Mouse (Mus musculus): ENCODE results near the gene Ppp4r3a.
"Not testable (repeated sequence)": the region's sequence is repeated elsewhere in the genome, so short reads cannot be mapped to it uniquely, and the experiment has no call there.

Gene Ppp4r3a

DNA sequence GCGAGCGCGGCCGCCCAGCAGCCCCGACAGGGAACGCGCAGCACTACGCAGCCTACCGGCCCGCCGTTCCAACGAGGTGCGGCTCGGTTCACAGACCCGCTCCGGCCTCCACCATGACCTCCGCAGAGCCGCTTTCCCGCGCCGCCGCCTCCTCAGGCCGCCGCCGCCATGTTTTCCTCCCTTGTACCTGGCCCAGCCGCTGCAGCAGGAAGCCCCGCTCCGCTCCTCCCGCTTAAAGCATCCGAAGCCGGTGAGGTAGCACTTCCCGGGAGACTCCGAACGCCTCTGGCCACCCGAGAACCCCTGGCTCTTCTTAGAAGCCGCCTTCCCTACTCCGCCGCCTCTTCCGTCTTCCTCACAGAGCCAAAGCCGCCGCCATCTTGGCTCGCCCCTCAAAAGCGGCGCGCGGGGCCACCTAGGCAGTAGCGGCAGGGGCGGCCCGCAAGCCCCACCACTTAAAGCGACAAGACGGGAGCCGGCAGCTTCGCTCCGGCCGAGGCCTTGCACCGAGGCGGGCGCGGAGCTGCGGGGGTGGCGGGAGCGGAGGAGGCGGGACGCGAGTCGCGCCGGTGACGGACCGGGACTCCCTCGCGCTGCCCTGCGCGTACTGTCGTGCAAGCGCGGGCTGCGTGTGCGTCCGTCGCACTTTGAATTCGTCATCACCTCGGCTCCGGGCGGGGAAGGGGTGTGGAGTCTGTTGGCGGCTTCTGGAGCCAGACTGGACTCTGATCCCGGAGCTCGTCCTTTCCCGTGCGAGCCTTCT, at the start of gene Ppp4r3a:
Gene Ppp4r3a (minus strand): TSS at position 627 of the 763 bp plus-strand sequence.
- peak; percentile 42 for DNase-seq (ENCODE audit: extremely low read depth, low read depth, low spot score)

DNA sequence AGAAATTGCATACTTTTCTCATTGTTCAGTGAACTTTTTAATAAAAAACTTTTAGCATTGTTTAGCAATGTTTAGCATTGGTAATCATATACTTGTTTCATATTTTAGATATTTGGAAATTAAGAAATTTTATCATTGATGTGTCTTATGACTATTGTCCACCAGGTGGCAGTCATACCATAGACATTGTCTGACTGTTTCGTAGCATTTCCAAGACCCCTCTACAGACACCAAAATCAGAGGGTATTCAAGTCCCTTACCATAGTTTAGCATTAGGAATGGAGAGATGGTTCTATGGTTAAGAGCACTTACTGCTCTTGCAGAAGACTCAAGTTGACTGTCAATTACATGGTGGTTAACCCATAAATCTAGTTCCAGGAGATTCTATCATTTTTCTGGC, 39.5 kb upstream of the Ppp4r3a start:
- DNase-seq (ENCODE audit: extremely low read depth, low read depth, low spot score), result no peak

DNA sequence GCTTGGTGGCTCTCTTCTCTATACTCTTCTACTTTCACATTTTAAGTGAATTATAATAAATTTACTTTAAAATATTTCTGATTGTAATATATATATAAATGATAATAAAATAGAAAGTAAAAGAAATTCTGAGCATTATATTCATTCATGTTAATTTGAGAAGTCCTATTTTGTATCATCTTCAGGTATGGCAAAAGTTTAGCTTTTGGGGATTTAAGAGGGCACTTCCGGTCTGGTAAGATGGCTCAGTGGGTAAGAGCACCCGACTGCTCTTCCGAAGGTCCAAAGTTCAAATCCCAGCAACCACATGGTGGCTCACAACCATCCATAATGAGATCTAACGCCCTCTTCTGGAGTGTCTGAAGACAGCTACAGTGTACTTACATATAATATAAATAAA, 38.6 kb upstream of the Ppp4r3a start:
- not testable (repeated sequence) for DNase-seq (ENCODE audit: extremely low read depth, low read depth, low spot score)

DNA sequence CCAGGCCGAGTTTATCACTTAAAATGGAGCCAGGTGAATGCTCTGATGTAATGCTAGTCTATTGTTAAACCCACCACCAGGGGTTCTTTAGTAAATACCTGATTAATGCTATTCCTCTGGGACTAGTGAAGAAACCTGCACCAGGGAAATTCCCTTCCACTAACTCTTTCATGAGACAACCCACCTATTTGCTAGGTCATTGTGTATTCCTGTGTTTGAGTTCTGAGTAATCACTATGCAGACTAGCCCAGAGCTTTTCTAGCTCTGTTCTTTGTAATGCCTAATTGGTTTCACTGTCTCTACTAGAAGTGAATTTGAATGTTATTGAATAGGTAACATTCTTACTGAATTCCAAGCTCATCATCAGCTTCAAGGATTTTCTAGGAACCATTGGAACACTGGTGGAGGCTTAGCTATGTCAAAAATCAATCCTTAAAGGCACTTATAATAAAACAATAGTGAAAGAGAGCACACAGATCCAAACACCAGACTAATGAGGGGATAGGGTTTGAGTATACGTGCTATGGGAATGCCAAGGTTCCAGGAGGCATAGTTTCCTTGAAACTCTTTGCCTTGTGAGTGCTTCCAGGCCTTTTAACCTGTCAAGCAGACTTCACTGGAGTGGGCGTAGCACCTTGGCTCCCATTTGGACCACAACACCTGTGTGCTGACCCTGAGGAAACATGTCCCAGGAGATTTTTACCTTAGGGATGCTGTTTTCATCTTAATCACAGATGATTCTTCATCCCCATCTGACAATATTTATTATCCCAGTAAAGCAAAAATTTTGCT, 26.5 kb upstream of the Ppp4r3a start:
- not testable (repeated sequence) for DNase-seq (ENCODE audit: extremely low read depth, low read depth, low spot score)

DNA sequence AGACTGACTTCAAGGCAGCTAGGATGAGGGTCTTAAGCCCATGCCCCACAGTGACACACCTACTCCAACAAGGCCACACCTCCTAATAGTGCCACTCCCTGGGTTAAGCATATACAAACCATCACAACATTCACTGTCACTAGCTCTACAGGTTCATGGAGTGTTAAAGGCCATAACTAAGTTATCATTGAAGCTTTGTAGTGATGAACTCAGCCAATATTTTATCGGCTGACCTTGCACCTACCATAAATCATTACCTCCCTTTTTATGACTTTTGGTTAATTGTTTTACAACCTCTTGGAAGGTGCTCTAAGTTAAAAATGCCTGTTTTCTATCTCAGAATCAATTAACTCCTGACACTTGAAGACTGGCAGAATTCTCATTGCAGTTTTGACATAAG, 24.2 kb upstream of the Ppp4r3a start:
- no peak for DNase-seq (ENCODE audit: extremely low read depth, low read depth, low spot score)

DNA sequence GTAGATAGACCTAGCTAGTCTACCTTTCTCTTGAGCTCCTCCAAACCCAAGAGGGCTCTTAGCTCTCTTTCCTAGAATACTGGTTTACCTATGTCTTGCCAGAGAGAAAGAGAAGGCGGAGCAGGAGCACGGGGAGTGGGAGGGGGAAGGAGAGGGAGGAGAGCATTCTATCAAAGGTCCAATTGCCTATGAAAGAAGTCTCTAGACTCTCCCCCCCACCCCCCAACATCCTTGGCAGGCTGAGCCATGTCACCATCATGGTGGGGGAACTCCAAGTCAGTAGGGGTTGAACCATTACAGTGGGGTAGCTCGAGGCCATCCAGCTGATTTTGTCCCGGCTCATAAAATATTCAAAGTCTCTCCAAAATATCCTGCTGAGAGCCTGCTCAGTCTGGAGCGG, 22.1 kb upstream of the Ppp4r3a start:
- no peak for DNase-seq (ENCODE audit: extremely low read depth, low read depth, low spot score)

DNA sequence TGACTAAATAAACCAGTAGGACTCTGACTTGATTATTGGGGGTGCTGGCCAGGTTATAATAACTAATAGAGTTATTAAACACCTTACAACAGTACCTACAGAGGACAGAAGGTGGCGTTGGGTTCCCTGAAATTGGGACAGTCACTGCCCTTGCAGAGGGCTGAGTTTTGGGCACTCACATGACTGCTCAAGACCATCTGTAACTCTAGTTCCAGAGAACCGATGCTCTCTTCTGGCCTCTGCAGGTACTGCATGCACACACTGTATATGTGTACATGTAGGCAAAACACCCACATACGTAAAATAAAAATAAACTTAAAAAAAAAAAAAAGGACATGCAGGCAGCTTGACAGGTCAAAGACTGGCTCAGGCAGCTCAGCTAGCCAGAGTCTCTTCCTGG, 19.1 kb upstream of the Ppp4r3a start:
- DNase-seq (ENCODE audit: extremely low read depth, low read depth, low spot score), result no peak

DNA sequence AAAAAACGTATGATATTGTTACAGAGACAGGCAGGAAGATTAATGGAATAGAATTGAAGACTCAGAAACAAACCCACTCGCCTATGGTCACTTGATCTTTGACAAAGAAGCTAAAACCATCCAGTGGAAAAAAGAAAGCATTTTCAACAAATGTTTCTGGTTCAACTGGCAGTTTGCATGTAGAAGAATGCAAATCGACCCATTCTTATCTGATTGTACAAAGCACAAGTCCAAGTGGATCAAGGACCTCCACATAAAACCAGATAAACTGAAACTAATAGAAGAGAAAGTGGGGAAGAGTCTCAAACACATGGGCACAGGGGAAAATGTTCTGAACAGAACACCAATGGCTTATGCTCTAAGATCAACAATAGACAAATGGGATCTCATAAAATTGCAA, 10.2 kb upstream of the Ppp4r3a start:
- DNase-seq (ENCODE audit: extremely low read depth, low read depth, low spot score), result not testable (repeated sequence)

DNA sequence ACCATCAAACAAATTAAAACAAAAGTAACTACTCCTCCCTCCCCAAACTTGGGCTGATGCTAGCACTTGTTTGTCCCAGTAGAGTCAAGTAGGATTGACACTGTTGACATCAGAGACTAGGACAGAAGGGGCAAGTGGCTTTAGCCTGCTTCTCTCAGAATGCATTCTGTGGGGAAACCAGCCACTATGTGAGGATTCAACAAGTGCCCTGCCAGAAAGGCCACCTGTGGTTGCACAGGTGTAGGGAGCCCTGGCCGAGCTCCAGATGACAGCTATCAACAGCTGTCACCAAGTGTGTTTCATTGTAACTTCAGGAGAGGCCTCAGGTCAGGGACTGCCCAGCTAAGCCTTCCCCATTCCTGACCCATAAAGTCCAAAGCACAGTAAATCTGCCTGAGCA, 6.5 kb upstream of the Ppp4r3a start:
- DNase-seq (ENCODE audit: extremely low read depth, low read depth, low spot score), result no peak

DNA sequence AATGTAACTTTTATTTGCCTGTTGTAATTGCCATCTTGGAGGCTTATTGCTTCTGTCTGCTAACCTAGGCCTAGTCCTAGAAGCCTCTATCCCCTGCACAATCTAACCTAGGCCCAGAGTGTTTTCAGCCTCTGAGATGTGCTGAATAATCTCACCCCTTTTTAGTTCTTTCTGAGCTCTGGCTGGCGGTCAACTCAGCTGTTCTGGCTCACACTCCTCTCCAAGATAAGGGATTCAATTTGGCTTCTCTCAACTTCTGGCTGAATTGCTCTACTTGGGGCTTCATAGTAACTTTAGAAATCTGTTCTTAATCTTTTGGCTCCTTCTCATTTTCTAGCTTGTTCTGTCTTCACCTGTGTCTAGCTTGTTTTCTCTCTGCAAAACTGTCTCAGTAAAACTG, 3.9 kb upstream of the Ppp4r3a start:
- no peak for DNase-seq (ENCODE audit: extremely low read depth, low read depth, low spot score)

DNA sequence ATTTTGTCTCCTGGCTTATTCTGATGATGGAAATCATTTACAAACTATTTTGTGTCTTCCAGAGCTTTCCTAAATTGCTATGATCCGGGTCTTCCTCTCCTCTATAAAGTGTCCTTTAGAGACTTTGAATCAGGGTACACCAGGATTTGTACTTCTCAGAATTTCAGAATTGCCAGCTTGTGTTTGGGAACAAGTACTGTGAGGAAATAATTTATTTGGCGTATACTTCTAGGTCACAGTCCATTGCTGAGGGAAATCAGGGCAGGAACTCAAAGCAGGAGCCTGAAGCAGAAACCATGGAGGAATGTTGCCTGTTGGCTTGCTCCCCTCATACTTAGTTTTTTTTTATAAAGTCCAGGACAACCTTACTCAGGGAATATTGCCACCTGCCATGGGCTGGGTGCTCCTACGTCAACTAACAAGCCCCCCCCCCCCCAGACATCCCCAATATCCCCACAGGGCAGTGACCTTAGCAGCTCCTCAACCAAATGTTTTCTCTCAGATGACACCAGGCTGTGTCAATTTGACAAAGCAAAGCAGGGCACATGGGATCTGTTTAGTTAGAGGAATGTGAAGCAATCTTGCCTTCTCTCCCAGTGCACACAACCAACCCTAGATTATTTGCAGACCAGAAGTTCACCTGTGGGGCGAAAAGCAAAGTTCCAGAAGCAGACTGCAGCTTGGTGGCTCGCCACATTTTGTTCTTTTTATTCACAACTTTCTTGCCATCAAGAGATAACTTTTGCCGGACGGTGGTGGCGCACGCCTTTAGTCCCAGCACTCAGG, 1.6 kb upstream of the Ppp4r3a start:
- DNase-seq (ENCODE audit: extremely low read depth, low read depth, low spot score), result no peak

DNA sequence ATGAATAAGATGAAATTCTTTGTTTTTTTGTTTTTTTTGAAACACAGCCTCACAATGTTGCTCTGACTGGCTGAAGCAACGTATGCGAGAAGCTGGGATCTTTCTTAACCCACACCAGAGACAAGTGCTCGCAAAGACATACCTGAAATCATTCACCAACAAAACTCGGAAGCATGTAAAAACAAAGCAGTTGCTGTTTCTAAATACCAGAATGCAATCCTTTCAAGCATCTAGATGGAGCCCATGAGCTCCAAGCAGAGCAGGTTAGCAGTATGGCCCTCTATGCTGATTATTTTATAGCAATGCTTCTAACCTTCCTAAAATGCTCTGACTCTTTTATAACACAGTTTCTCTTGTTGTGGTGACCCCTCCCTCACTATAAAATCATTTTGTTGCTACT, 735 bp upstream of the Ppp4r3a start:
- no peak for DNase-seq (ENCODE audit: extremely low read depth, low read depth, low spot score)

DNA sequence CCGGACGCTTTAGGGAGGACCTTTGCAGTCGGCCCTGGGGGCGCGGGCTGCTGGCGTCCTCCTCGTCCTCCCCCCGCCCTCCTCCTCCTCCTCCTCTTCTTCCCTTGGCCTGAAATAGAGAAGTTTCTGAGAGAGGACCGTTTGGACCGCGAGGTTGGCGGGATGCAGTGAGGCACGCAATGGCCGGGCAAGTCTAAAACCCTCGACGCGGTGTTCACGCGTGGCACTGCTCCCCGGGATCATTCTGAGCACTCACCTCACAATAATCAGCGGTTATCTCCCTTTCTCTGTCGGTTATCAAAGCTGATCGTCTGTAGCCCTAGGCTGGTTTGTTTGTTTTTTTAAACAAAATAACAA, 315 bp upstream of the Ppp4r3a start:
- no peak for DNase-seq (ENCODE audit: extremely low read depth, low read depth, low spot score)

DNA sequence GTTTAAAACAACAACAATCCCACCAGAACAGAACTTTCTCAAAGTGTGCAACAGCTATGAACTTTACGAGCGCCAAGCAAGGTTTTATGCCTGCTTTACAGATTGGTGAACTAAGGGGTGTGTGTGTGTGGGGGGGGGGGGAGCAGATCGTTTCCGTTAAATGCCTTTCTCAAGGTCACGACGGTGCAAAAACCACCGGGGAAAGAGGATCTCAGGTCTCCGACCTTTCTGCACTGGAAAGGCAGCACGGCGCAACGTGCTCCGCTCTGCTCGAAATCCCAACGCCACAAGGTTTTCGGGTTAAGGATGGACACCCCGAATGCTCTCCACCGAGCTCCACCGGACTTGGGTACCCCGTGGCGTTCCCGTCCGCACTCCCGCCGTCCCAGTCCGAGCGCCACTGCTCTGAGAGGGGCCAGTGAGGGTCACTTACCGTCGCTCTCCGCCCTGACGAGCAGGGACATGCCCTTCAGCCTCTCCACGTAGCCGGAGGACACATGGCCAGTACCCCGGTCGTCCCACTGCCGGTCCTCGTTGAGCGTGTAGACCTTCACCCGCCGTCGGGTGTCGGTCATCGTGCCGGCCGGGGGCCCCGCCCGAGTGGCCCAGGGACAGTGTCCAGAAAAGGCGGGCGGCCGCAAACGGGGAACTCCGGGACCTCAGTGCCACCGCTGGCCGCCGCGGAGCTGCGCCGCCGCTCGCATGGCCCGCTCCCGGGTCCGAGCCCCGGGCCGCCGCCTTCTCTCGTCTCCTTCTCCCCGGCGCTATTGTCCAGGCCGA, 1.0 kb downstream of the Ppp4r3a start:
- no peak for DNase-seq (ENCODE audit: extremely low read depth, low read depth, low spot score)

DNA sequence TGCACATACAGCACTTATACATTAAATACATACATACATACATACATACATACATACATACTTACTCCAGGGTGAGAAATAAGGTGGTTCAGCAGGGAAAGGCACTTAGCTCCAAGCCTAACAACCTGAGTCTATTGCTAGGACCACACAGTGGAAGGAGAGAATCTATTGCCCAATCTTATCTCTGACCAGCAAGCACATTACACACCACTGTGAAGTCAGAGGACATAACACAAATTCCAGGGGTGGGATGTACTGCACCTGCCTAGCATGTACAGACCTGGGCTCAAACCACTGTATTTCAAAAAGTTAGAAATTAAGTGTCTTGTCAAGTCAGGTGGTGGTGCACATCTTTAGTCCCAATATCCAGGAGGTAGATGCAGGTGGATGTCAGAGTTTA, 5.5 kb downstream of the Ppp4r3a start:
- DNase-seq (ENCODE audit: extremely low read depth, low read depth, low spot score), result no peak

DNA sequence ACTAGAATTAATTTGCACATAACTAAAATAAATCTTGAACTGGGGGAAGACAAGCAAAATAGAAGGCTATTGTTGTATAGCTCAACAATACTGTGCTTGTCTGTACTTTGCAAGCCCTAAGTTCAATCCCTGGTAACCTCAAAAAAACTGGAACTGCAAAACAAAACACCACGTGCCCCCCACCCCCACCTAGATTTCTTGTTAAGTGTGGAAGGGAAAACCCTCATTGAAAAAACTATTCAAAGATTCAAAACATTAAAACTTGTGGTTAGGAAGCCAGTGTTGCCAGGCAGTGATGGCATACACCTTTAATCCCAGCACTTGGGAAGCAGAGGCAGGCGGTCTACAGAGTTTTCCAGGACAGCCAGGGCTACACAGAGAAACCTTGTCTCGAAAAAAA, 8.1 kb downstream of the Ppp4r3a start:
- DNase-seq (ENCODE audit: extremely low read depth, low read depth, low spot score), result no peak

DNA sequence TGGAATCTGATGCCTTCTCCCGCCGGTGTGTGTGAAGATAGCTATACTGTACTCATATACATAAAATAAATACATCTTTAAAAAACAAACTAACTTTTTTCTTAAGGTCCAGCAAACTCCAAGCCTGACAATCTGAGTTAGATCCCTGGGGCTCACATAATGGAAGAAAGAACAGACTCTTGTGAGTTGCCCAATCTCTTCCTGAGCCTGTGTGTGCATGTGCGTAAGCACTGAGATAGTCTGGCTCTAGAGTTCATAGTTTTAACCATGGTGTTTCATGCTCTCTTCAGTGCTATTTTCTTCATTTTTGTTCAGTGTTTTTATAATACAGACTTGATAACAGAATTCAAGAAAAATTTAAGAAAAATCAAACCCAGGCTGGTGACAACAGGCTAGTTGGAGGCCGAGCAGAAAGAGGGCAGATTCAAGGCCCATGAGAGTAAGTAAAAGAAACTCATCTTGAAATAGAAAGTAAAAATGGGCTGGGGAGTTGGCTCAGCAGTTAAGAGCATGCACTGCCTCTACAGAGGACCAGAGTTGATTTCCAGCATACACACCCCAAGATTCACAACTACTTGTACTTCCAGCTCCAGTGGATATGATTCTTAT, 8.6 kb downstream of the Ppp4r3a start:
- no peak for DNase-seq (ENCODE audit: extremely low read depth, low read depth, low spot score)

DNA sequence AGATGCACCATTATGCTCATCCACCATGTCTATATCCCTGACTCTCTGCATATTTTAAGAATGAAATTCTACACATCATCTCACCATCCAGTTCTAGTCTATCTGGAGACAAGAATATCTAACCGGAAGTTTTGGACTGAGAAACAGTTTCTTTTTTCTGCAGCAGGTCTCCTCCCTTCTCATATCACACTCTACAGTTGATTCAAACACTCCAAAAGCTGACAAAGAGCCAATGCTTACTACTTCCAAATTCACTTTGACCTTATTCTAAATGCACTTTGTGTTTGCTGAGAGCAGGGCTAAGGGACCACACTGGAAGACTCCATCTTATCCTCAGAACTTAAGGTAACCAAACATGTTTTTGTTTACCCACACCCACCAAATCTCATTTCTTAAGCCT, 13.7 kb downstream of the Ppp4r3a start:
- DNase-seq (ENCODE audit: extremely low read depth, low read depth, low spot score), result no peak

DNA sequence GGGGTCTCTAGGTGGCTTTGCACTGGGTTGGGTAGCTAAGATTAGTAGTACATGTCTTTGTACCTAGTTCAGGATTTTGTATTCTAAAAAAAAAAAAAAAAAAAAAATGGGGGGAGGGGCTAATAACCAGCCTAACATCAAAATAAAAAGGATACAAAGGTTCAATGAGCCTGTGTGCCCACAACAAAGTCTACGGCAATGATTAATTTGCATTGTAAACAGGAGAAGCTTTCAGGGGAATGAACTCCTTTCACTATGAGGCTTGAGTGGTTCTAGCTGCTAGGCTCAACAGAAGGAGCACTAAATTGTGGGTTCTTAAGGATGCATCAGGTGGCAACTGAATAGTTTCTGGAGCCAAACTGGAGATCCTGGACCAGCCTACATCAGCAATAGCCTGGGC, 17.2 kb downstream of the Ppp4r3a start:
- no peak for DNase-seq (ENCODE audit: extremely low read depth, low read depth, low spot score)

DNA sequence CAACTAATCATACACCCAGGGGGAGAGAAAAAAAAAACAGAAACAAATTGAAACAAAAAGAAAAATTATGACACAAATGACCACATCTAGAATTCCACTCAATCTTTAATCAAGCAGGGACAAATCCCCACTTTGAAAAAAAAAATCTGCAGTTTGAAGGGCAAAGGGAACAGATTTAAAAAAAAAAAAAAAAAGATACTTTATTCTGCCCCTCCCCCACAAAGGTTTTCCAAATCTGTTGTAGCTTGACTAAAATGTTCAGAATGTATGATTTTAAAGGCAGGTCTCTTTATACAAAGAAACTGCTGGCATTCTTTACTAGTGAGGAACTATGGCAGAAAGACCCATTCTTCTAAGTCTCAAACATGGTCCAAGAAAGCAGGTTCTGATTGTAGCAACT, 43.5 kb downstream of the Ppp4r3a start:
- DNase-seq (ENCODE audit: extremely low read depth, low read depth, low spot score), result no peak

All from fat pad, adult 2 months (tissue).